Mouse (Mus musculus) heart, adult 2 months (tissue): ENCODE results near the gene Rfx2.

Source experiments
- CTCF ChIP-seq: fragments of 200-600 bp; IDR thresholded peaks from 2 replicates; pipeline ENCODE4 v1.8.1; 2022; ENCODE audit warnings: antibody characterized with exemption, mild to moderate bottlenecking, moderate library complexity
- EP300 ChIP-seq: fragments of 200-500 bp; IDR thresholded peaks from 2 replicates; pipeline ENCODE4 v1.6.1; 2011; ENCODE audit warnings: low read depth, low read length, control low read depth; ENCODE audit not compliant: insufficient read depth
- POLR2A ChIP-seq: fragments of 200-500 bp; IDR thresholded peaks from 2 replicates; pipeline ENCODE4 v1.6.1; 2011; ENCODE audit warnings: mild to moderate bottlenecking, low read depth, low read length, control low read depth; ENCODE audit not compliant: insufficient read depth

DNA sequence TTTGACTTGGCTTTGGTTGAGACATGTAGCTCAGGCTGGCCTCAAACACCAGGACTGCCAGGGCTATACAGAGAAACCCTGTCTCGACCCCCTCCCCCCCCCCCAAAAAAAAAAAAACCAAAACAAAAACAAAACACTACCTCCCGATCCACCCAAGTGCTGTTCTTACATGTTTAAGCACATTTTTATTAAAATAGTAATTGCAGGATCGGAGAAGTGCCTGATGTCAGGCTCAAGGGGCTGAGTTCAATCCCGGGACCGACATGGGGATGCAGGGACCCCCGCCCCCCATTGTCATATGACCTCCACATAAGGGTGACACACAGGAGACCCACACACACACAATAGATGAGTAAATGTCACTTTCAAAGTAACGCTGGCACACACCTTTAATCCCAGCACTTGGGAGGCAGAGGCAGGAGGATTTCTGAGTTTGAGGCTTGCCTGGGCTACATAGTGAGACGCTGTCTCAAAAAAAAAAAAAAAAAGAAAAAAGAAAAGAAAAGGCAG lies 67.0 kb downstream of the Rfx2 start:
- no peak for TF ChIP-seq POLR2A
- no peak for TF ChIP-seq EP300
- no peak for TF ChIP-seq CTCF
